Mouse (Mus musculus) spleen, adult 2 months (tissue): ENCODE results near the gene Mylip. TPM values are rescaled to one million over a fixed set of nuclear protein-coding genes. Genes with fewer than 3 reads are reported as not detected.
A peak's percentile ranks its signal among the peaks of the same experiment; 100 is the strongest.

Experiments
- DNase-seq, 2 experiments: peaks; one replicate each; pipeline versions ENCODE4 v3.0.0 to v3.0.0-alpha.2; 2012 to 2021; ENCODE audit warnings: low spot score in 2 of 2, low read depth in 1 of 2
- H3K27ac ChIP-seq: fragments of 200-500 bp; 2 replicates; pipeline ENCODE4 v1.5.1; 2012; ENCODE audit warnings: low read length, inconsistent platforms; ENCODE audit not compliant: insufficient read depth
- H3K27me3 ChIP-seq: fragments of 200-500 bp; 2 replicates; pipeline ENCODE4 v1.6.1; 2012; ENCODE audit warnings: mild to moderate bottlenecking, moderate library complexity, low read length, inconsistent platforms; ENCODE audit not compliant: control insufficient read depth, insufficient read depth
- H3K36me3 ChIP-seq: fragments of 200-500 bp; 2 replicates; pipeline ENCODE4 v1.6.1; 2012; ENCODE audit warnings: mild to moderate bottlenecking, low read length, inconsistent platforms; ENCODE audit not compliant: control insufficient read depth, insufficient read depth
- H3K4me1 ChIP-seq: fragments of 200-500 bp; 2 replicates; pipeline ENCODE4 v1.6.1; 2011; ENCODE audit warnings: inconsistent platforms; ENCODE audit not compliant: control insufficient read depth, insufficient read depth, insufficient read length
- H3K4me3 ChIP-seq: fragments of 200-500 bp; 2 replicates; pipeline ENCODE4 v1.5.1; 2011; ENCODE audit warnings: mild to moderate bottlenecking, inconsistent platforms; ENCODE audit not compliant: insufficient read depth, insufficient read length; ENCODE audit errors: extremely low read depth
- CTCF ChIP-seq: fragments of 200-500 bp; IDR thresholded peaks from 2 replicates; pipeline ENCODE4 v1.5.1; 2011; ENCODE audit warnings: mild to moderate bottlenecking, inconsistent platforms; ENCODE audit not compliant: insufficient read depth, insufficient read length, insufficient replicate concordance; ENCODE audit errors: extremely low read depth
- POLR2A ChIP-seq: fragments of 200-500 bp; IDR thresholded peaks from 2 replicates; pipeline ENCODE4 v1.6.1; 2011; ENCODE audit warnings: low read depth, low read length, inconsistent platforms
- WGBS: fragments of 180-500 bp; shearing (Covaris S2); methylation state at CpG from one replicate; pipeline ENCODE4 v1.1.7; 2018; 5-methylcytosine and 5-hydroxymethylcytosine counted together
- polyA plus RNA-seq: library from polyadenylated mRNA; depleted of rRNA; stranded (reverse); fragments of >200 nt; gene quantifications from 2 replicates; pipeline ENCODE4 v1.2.3, GENCODE M21; 2012; rRNA removed

Mylip gene
- polyA plus RNA-seq = 31.4 and 46.2 TPM in 2 replicates

- peak within 1 kb of the TSS; percentile 63 for H3K4me3 ChIP-seq
- TF ChIP-seq POLR2A (peak; percentile 100), CTCF (0 out of 2 replicates have a peak, but pooled peaks have one; percentile 9)
- peak within 1 kb of the TSS; percentile 75 for H3K27ac ChIP-seq
- DNase-seq = peak; percentile 92 to 99
- WGBS = under 1% methylated on average over 81 of the region's 81 CpGs
- H3K27me3 ChIP-seq = no peaks in the 10 kb centered on the region
- peaks cover 12% of the 10 kb centered on the region for H3K36me3 ChIP-seq
- peaks cover 6% of the 10 kb centered on the region; the same call in 1 of the 2 replicates for H3K4me1 ChIP-seq
These were observed at the start of gene Mylip for GRCm38 (mm10) chr13:45389448-45390311. Mylip (plus strand) TSS chr13:45389742.

DNA sequence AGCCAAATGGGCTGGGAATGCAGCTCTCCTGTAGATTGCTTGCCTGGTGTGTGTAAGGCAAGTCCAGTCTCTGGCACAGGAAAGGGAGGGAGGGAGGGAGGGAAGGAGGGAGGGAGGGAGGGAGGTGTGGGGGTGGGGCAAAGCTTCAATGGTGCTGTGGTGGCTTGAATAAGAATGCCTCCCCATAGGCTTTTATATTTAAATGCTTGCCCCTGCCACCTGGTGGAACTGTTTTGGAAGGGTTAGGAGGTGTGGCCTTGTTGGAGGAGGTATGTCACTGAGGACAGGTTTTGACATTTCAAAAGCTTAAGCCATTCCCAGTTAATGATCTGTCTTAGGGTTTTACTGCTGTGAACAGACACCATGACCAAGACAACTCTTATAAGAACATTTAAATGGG lies 47.6 kb upstream of the Mylip start:
- Histone ChIP-seq H3K27ac (no peak overlapping the region), H3K4me1 (no peaks in the 10 kb centered on the region), H3K27me3 (no peaks in the 10 kb centered on the region), H3K4me3 (no peak overlapping the region), H3K36me3 (no peaks in the 10 kb centered on the region)
- no peak for TF ChIP-seq POLR2A
- no peak for TF ChIP-seq CTCF
- no peak for DNase-seq

GRCm38 (mm10) chr13:45343541-45343940 lies 46.0 kb upstream of the Mylip start:
- Histone ChIP-seq H3K27me3 (no peaks in the 10 kb centered on the region), H3K4me1 (no peaks in the 10 kb centered on the region), H3K27ac (no peak overlapping the region), H3K4me3 (no peak overlapping the region), H3K36me3 (no peaks in the 10 kb centered on the region)
- TF ChIP-seq CTCF = no peak
- TF ChIP-seq POLR2A = no peak
- no peak for DNase-seq
- 93% methylated on average over 6 of the region's 6 CpGs for WGBS

DNA sequence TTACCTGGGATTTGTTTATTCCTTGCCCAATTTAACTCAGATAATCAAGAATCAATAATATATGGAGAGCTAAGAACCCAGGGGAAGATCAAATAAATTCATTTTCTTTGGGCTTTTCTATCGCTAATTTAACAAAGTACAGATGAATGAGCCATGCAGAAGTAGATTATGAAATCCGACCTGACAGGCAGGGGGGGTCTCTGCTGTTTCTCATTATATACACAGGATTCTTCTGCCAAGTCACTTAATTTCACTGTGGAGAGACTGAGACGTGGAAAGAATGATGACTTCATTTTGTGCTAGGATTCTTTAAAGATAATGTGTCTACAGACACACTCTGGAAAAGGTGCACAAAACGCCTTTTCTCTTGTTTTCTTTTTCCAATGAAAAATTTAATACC lies 45.6 kb upstream of the Mylip start:
- no peak for DNase-seq
- H3K27ac ChIP-seq = no peak overlapping the region
- TF ChIP-seq CTCF (no peak), POLR2A (no peak)
- H3K4me1 ChIP-seq = no peaks in the 10 kb centered on the region
- 87% methylated on average over 4 of the region's 4 CpGs for WGBS
- no peak overlapping the region for H3K4me3 ChIP-seq
- H3K36me3 ChIP-seq = no peaks in the 10 kb centered on the region
- H3K27me3 ChIP-seq = no peaks in the 10 kb centered on the region

DNA sequence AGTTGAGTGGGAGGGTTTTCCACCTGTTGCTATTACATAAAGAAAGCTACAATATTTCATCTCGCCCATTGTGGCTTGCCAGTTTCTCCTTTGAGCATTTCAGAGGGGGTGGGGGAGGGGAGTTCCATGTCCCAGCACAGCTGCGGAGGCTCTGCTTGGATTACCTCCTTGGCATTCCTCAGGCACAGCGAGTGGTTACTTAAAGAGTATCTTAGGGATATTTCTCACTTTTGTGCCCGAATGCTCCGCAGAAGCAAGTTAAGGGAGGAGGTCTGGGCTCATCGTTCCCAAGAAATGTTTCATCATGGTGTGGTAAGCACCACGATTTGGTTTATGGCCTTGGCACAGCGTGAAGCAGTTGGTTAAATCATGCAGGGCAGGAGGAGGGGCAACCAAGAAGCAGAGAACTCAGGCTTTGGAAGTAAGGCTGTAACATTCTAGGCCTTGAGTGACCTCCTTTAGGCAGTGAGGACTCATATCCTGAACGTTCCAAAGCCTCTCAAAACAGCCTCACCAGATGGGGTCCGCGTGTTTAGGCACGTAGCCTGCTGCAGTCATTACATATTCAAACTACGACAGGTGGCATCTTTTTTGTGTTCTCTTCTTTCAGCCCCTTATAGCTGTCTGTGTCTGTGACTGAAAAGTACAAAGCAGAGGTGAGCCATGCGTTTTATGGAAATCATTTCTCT lies 43.9 kb upstream of the Mylip start:
- DNase-seq = no peak
- Histone ChIP-seq H3K27me3 (no peaks in the 10 kb centered on the region), H3K27ac (no peak overlapping the region), H3K36me3 (no peaks in the 10 kb centered on the region), H3K4me3 (no peak overlapping the region), H3K4me1 (no peaks in the 10 kb centered on the region)
- no peak for TF ChIP-seq CTCF
- TF ChIP-seq POLR2A = no peak
- 74% methylated on average over 14 of the region's 14 CpGs for WGBS

DNA sequence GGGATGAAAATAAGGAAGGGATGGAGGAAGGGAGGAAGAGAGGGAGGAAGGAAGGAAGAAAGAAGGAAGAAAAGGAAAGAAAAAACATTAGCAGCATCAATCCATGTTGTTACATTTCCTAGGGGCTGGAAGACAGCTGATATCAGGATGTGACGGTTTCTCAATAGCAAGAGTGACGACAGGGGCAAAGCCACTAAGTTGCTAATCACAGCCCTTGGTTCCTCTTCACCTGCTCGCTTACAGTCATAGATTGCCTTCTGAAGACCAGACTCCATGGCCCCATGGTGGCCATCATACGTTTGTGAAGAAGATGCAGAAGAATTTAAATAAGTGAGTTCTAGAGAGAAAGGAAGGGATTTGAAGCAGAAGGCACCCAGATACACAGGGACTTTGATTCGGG lies 38.1 kb upstream of the Mylip start:
- TF ChIP-seq CTCF = no peak
- no peak for TF ChIP-seq POLR2A
- Histone ChIP-seq H3K36me3 (no peaks in the 10 kb centered on the region), H3K4me3 (no peak overlapping the region), H3K27me3 (no peaks in the 10 kb centered on the region), H3K27ac (no peak overlapping the region), H3K4me1 (no peaks in the 10 kb centered on the region)
- whole genome bisulfite sequencing = 77% methylated on average over 5 of the region's 5 CpGs
- DNase-seq = no peak
